Mouse (Mus musculus): ENCODE measurements around the gene Gnptab.

DNA sequence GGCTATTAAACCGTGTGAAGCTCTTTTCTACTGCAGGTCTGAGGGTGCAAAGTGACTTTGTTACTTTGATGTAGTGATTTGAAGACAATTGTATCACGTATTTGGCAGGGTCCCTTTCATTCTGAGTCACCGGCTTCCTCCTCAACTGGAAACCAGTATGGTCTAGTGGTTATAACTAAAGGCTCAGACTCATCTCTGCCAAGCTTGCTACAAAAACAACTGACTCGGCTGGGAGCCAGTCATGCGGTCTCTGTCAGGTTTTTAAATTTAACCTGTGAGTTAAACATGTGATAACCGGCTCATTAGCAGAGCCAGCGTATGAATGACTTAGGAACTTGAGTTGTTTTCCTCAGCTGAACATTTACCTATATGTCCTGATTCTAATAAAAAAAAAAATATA is 26.9 kb downstream of the Gnptab start:
- TF ChIP-seq CTCF (IDR thresholded peaks at IDR 0.05 in 2 of 3, conservative IDR thresholded peaks at IDR 0.05 in 1 of 3; ENCODE audit: control insufficient read depth in 1 of 3, insufficient read depth in 1 of 3, low read depth in 2 of 3, low read length in 3 of 3, poor library complexity in 1 of 3, severe bottlenecking in 1 of 3) (no peak), HCFC1 (IDR thresholded peaks at IDR 0.05; ENCODE audit: low read depth, low read length) (no peak)
